Mouse (Mus musculus) brain, embryonic 14.5 days (tissue): ENCODE results near the gene Eras.

Experiments
- CTCF ChIP-seq: fragments of 200-500 bp; IDR thresholded peaks from 2 replicates; pipeline ENCODE4 v1.5.1; 2012; ENCODE audit warnings: inconsistent platforms, mild to moderate bottlenecking, moderate library complexity, borderline replicate concordance; ENCODE audit not compliant: insufficient read depth, insufficient read length; ENCODE audit errors: extremely low read depth
- POLR2A ChIP-seq: fragments of 200-500 bp; IDR thresholded peaks from 2 replicates; pipeline ENCODE4 v1.6.1; 2012; ENCODE audit warnings: mild to moderate bottlenecking, inconsistent platforms, borderline replicate concordance; ENCODE audit not compliant: poor library complexity, insufficient read depth, insufficient read length, severe bottlenecking; ENCODE audit errors: extremely low read depth

DNA sequence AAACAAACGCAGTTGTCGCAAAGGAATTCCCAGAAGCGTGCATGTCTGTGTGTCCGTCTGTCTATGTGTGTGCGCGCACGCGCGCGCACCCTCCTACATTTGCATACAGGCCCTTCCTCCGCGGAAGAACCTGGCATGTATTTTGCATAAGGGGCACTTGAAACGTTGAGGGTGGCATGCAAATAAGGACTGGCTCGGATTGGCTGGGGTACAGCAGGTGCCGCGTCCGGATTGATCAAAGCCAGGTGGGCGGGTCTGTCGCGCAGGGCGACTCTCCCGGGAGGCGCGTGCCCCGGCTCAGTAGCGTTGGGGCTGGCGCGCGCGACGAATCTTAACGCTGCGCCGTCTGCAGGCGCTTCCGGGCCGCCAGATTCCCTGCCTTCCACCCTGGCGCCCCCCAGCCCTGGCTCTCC lies 50.4 kb downstream of the Eras start, which contains the start of gene Pim2:
- TF ChIP-seq CTCF (no peak), POLR2A (no peak)
